Mouse (Mus musculus) MEL (cell line): ENCODE measurements around the gene Podxl2.

Experiments used
- CTCF ChIP-seq, 3 experiments: IDR thresholded peaks in 2 of 3; conservative IDR thresholded peaks in 1 of 3; 2 replicates each; pipeline ENCODE4 v1.5.1; 2011 to 2012; ENCODE audit warnings: low read length in 3 of 3, low read depth in 2 of 3, mild to moderate bottlenecking in 2 of 3, improper control_type of control experiment in 1 of 3, inconsistent platforms in 1 of 3, mixed read lengths in 1 of 3, moderate library complexity in 1 of 3; ENCODE audit not compliant: control insufficient read depth in 1 of 3, insufficient read depth in 1 of 3, poor library complexity in 1 of 3, severe bottlenecking in 1 of 3
- E2F4 ChIP-seq: IDR thresholded peaks from 2 replicates; pipeline ENCODE4 v1.6.1; 2011; ENCODE audit warnings: low read depth, low read length, improper control_type of control experiment, borderline replicate concordance
- MAFK ChIP-seq: IDR thresholded peaks from 2 replicates; pipeline ENCODE4 v1.6.1; 2011; ENCODE audit warnings: low read depth, mild to moderate bottlenecking, low read length, improper control_type of control experiment, borderline replicate concordance
- MEF2A ChIP-seq: IDR thresholded peaks from 2 replicates; pipeline ENCODE4 v1.6.1; 2014; ENCODE audit warnings: low read depth, mild to moderate bottlenecking, inconsistent platforms, low read length, improper control_type of control experiment; ENCODE audit not compliant: poor library complexity, insufficient replicate concordance, severe bottlenecking; ENCODE audit errors: extremely low read depth
- MYC ChIP-seq: IDR thresholded peaks from 2 replicates; pipeline ENCODE4 v1.6.1; 2011; ENCODE audit warnings: low read depth, mild to moderate bottlenecking, low read length, improper control_type of control experiment, moderate library complexity
- NELFE ChIP-seq: IDR thresholded peaks from 2 replicates; pipeline ENCODE4 v1.6.1; 2011; ENCODE audit warnings: low read depth, low read length, improper control_type of control experiment
- NRF1 ChIP-seq: IDR thresholded peaks from 2 replicates; pipeline ENCODE4 v1.6.1; 2014; ENCODE audit warnings: low read depth, mild to moderate bottlenecking, inconsistent platforms, low read length, improper control_type of control experiment, moderate library complexity; ENCODE audit not compliant: poor library complexity, insufficient read depth, severe bottlenecking
- POLR2A ChIP-seq, 2 experiments: IDR thresholded peaks; 2 replicates each; pipeline ENCODE4 v1.6.1; 2011 to 2012; ENCODE audit warnings: low read length in 2 of 2, mild to moderate bottlenecking in 2 of 2, control low read depth in 1 of 2, improper control_type of control experiment in 1 of 2, low read depth in 1 of 2, moderate library complexity in 1 of 2; ENCODE audit not compliant: control insufficient read depth in 1 of 2, insufficient read depth in 1 of 2, poor library complexity in 1 of 2
- USF2 ChIP-seq, 2 experiments: IDR thresholded peaks; 2 replicates each; pipeline ENCODE4 v1.6.1; 2011 to 2012; ENCODE audit warnings: improper control_type of control experiment in 2 of 2, low read length in 2 of 2, borderline replicate concordance in 1 of 2, inconsistent platforms in 1 of 2, low read depth in 1 of 2, mild to moderate bottlenecking in 1 of 2; ENCODE audit not compliant: insufficient read depth in 1 of 2
- ZC3H11A ChIP-seq: IDR thresholded peaks from 2 replicates; pipeline ENCODE4 v1.6.1; 2012; ENCODE audit warnings: low read depth, mild to moderate bottlenecking, inconsistent platforms, low read length, improper control_type of control experiment

GRCm38 (mm10) chr6:88914799-88915198 lies 40.0 kb upstream of the Podxl2 start:
- no peak for TF ChIP-seq MYC
- no peak for TF ChIP-seq ZC3H11A
- TF ChIP-seq CTCF (IDR thresholded peaks at IDR 0.05 in 2 of 3, conservative IDR thresholded peaks at IDR 0.05 in 1 of 3; ENCODE audit: control insufficient read depth in 1 of 3, insufficient read depth in 1 of 3, low read depth in 2 of 3, low read length in 3 of 3, poor library complexity in 1 of 3, severe bottlenecking in 1 of 3), result no peak
- TF ChIP-seq E2F4, result no peak
- no peak for TF ChIP-seq MAFK
- TF ChIP-seq NELFE, result no peak
- TF ChIP-seq MEF2A, result no peak
- TF ChIP-seq NRF1, result no peak
- no peak for TF ChIP-seq POLR2A (IDR thresholded peaks at IDR 0.05; ENCODE audit: control insufficient read depth in 1 of 2, insufficient read depth in 1 of 2, low read depth in 1 of 2, low read length in 2 of 2, poor library complexity in 1 of 2)
- no peak for TF ChIP-seq USF2 (IDR thresholded peaks at IDR 0.05; ENCODE audit: borderline replicate concordance in 1 of 2, insufficient read depth in 1 of 2, low read depth in 1 of 2, low read length in 2 of 2)
